Mouse (Mus musculus) retina, postnatal 7 days (tissue): ENCODE measurements around the gene Ugt1a6b.

ENCODE experiments used
- DNase-seq: peaks from one replicate; pipeline ENCODE4 v3.0.0-alpha.2; 2012; ENCODE audit warnings: low read depth, low spot score

Ugt1a6b gene

GRCm38 (mm10) chr1:88260604-88261377 is 157.7 kb downstream of the Ugt1a6b start:
- no peak for DNase-seq

GRCm38 (mm10) chr1:88261706-88262105 is 158.7 kb downstream of the Ugt1a6b start:
- no peak for DNase-seq

GRCm38 (mm10) chr1:88262255-88262654 is 159.2 kb downstream of the Ugt1a6b start:
- DNase-seq, result no peak

GRCm38 (mm10) chr1:88262961-88263360 is 159.9 kb downstream of the Ugt1a6b start:
- DNase-seq, result no peak

- no peak for DNase-seq
These were observed 160.7 kb downstream of the Ugt1a6b start for GRCm38 (mm10) chr1:88263778-88264177.

- DNase-seq, result no peak
These were observed 161.3 kb downstream of the Ugt1a6b start for GRCm38 (mm10) chr1:88264237-88264868.

- DNase-seq, result no peak
These were observed 161.8 kb downstream of the Ugt1a6b start for GRCm38 (mm10) chr1:88264869-88265240.

GRCm38 (mm10) chr1:88266123-88266522 is 163.1 kb downstream of the Ugt1a6b start:
- DNase-seq, result no peak

GRCm38 (mm10) chr1:88267489-88267888 is 164.4 kb downstream of the Ugt1a6b start:
- no peak for DNase-seq

GRCm38 (mm10) chr1:88268070-88268469 is 165.0 kb downstream of the Ugt1a6b start:
- no peak for DNase-seq
